Mouse (Mus musculus): ENCODE measurements at regions not wholly inside any gene's neighbourhood (a gene's known extent, or its start where the extent isn't known, plus 50 kb on each side); places are given as distances from the start of the nearest gene placed in this dataset.
"Not testable (repeated sequence)": the region's sequence is repeated elsewhere in the genome, so short reads cannot be mapped to it uniquely, and the experiment has no call there.

GRCm38 (mm10) chr12:6638761-6639281 lies 1263.3 kb upstream of the Klhl29 start:
- peak; percentile 76 to 89 for DNase-seq (ENCODE audit: low spot score in 2 of 2)

GRCm38 (mm10) chr12:6637771-6638305 lies 1262.4 kb upstream of the Klhl29 start:
- DNase-seq (ENCODE audit: low spot score in 2 of 2): peak; percentile 2 to 21

- DNase-seq (ENCODE audit: low spot score in 2 of 2): no peak
Observed at GRCm38 (mm10) chr12:6622575-6623146, 1247.2 kb upstream of the Klhl29 start.

DNA sequence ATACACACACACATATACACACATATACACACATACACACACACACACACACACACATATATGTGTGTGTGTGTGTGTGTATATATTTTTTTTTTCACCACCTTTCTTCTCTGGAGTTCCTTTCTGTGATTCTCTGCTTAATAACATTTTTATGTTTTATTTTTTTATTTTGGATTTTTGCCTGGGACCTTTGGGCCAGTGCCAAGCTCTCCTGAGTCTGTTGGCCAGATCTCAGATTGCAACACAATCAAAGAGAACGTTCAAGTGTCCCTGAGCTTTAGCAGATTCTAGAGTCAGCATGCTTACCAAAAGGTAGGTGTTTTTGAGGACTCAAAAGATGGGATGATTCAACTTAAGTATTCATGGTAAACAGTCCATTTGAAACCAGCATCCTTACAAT lies 1225.6 kb upstream of the Klhl29 start:
- no peak for DNase-seq (ENCODE audit: low spot score in 2 of 2)

DNA sequence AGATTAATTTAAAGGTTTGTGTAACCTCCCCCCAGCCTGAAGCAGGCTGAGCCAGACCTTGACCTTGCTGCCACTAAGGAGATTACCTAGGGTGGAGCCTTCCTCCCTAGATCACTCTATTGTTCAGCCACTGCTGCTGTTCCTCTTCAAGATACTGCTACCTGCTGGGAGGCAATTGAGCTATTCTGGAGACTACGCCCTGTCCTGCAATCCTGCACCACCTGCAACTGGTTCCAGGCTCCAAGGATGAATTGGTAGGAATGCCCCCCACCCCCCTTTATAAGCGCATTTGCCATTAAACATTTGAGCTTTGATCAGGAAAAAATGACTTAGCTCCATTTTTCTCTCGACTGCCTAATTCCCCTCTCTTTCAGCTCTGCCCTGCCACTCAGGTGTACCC lies 1220.0 kb upstream of the Klhl29 start:
- not testable (repeated sequence) for DNase-seq (ENCODE audit: low spot score in 2 of 2)

DNA sequence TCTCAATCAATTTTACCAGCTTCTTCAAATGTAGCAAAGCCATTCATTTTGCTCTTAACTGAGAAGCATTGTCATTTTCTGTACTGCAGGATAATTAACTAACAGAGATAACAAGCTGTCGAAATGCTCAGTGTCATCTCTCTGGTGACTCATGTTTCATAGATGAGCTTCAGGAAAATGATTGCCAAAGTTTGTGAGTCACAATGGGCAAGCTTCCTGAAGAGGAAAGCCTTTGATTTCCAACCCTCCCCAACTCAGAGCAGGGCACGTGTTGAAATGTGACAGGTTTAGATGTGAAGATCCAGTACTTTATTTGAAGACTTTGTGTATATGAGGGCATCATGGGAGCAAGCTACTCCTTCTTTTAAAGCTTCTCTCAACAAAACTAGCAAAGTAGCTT lies 1214.7 kb upstream of the Klhl29 start:
- peak in 1 of 2 experiments; percentile 53 for DNase-seq (ENCODE audit: low spot score in 2 of 2)

DNA sequence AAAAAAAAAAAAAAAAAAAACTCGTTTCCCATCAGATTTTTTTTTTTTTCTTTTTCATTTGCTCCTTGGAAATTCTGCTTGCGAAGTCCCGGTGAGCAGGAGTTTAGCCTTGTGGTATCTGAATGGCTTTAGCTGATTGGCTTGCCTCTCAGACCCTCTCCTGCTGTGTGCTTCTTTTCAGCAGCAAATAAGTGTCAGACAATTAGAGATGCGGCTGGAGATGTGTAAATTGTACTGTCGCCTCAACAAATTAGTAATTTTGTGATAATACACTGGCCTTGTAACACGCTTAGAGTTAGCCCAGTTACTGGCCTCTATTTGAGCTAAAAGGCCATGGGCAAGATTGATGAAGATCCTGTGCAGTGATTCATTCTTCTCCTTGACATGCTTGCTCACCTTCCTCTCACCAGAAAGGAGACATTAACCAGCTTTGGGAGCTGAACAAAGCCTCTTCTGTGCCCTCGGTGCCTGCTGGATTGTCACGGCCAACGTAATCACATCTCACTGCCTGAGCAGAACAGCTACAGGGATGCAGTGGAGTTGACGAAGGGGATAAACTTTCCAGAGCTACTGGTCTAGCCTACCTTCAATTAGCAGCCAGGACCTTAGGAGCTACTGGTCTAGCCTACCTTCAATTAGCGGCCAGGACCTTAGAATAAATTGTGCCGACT lies 1212.7 kb upstream of the Klhl29 start:
- no peak for DNase-seq (ENCODE audit: low spot score in 2 of 2)

- DNase-seq (ENCODE audit: low spot score in 2 of 2): peak in 1 of 2 experiments; percentile 19
Observed at GRCm38 (mm10) chr12:6580195-6580594, 1204.7 kb upstream of the Klhl29 start.

- DNase-seq (ENCODE audit: low spot score in 2 of 2): peak; percentile 27 to 28
Observed at GRCm38 (mm10) chr12:6576866-6577360, 1201.4 kb upstream of the Klhl29 start.

Measured in layer of hippocampus, postnatal 14 days (tissue).